Mouse (Mus musculus) heart, postnatal 10 days (tissue): ENCODE data around the gene Ankrd9. TPM values are rescaled to one million over a fixed set of nuclear protein-coding genes. Genes with fewer than 3 reads are reported as not detected.

ENCODE experiments used
- DNase-seq, 2 experiments: peaks; one replicate each; pipeline ENCODE4 v3.0.0; 2021
- intact Hi-C: fragments of 180-260 bp; cut with DNase I; formaldehyde crosslinking; loops from one replicate; pipeline ENCODE4 v1.15.1; 2025
- total RNA-seq, 2 experiments: library from RNA; stranded (reverse); gene quantifications; 2 replicates each; pipeline ENCODE4 v1.2.3; 2021

Ankrd9 gene
- 10 to 100 TPM; 35.4 to 70.2 TPM for total RNA-seq

DNA sequence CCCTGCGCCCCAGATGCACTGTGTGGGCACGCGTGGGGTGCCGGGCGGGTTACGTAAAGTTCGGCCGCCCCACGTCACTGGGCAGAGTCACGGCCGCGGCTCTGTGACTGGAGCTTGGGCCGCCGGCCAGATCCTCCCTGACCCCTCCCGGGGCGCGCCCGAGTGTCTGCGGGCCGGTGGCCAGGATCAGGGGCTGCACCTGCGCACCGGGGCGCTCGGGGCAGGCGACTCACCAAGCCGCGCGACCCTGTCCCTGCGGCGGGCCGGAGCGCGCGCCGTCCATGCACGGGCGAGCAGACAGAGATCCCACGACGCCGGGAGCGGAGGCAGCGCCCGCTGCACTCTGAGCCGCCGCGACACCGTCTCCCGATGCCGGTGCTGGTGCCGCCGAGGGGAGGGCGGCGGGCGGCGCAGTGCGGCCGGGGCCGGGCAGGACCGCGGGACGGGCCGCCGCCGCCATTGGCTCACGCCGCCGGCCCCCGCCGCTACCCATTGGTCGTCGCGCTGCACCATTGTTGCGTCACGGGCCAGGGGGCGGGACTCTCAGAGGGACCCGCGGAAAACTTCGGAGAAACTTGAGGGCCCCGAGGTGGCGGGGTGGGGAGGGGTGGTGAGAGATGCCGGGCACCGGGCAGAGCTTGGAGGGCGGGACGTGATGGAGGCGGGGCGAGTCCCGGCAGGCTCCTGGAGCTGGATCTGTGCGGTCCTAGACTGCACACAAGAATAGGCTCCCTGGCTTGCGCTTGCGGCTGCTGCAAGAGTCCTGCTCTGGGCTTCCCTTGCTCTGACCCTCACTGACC, at the start of gene Ankrd9:
Ankrd9 (minus strand) TSS at position 434 of the 800 bp plus-strand sequence.
- DNase-seq, result peak; percentile 99
- intact Hi-C loops, result no loop called here

GRCm38 (mm10) chr12:111021577-111021976, 42.7 kb upstream of the Ankrd9 start:
- no peak for DNase-seq
- intact Hi-C loops, result no loop called here

DNA sequence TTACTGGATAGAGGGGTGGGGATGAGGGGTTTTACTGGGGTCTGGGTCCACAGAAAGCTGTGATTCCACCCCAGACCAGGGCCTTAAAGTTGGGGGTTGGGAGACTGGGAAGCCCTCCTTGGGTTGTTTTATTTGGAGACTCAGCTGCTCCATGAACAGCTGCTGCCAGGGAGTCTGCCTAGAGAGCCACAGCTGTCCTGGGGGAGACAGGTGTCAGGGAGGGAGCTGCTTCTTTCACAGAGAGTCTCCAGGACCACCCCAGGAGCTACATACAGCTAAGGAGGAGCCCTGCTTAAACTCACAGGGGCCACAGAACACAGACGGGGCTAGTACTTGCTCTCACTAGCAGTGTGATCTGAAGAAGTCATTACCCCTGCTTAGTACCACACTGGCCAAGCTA, 42.3 kb upstream of the Ankrd9 start:
- no peak for DNase-seq
- intact Hi-C loops, result no loop called here

DNA sequence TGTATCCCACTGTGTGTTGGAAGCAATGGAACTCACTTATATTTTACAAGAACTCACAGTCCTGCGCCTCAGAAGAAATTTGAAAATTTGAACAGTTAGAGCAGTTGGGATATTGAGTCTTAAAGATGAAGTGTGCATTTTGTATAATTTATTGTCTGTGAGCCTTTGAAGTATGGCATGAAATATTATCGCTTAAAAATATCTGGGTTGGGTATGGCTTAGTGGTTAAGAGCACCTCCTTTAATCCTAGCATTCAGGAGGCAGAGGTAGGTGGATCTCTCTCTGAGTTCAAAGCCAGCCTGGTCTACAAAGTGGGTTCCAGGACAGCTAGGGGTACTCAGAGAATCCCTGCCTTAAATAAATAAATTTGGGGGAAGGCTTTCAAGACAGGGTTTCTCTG, 40.2 kb upstream of the Ankrd9 start:
- intact Hi-C loops, result no loop called here
- no peak for DNase-seq

GRCm38 (mm10) chr12:111018068-111018467, 39.2 kb upstream of the Ankrd9 start:
- intact Hi-C loops, result no loop called here
- DNase-seq, result no peak

GRCm38 (mm10) chr12:111016807-111017206, 38.0 kb upstream of the Ankrd9 start:
- no peak for DNase-seq
- intact Hi-C loops, result no loop called here

- no peak for DNase-seq
- intact Hi-C loops, result loop anchor here (2.0 kb wide), 1 partner anchor 27 kb away; no protein-coding TSS in a partner anchor
Observed at GRCm38 (mm10) chr12:111009615-111010257, 30.9 kb upstream of the Ankrd9 start.

- intact Hi-C loops, result loop anchor here (2.0 kb wide), 1 partner anchor 28 kb away; no protein-coding TSS in a partner anchor
Observed at GRCm38 (mm10) chr12:111008500-111009490, 30.0 kb upstream of the Ankrd9 start.

GRCm38 (mm10) chr12:111007134-111008103, 28.6 kb upstream of the Ankrd9 start:
- intact Hi-C loops, result loop anchor here (2.0 kb wide), 1 partner anchor 29 kb away; no protein-coding TSS in a partner anchor
- DNase-seq, result peak; percentile 55 to 75

More at GRCm38 (mm10) chr12:111008500-111009490, 30.0 kb upstream of the Ankrd9 start:
- DNase-seq, result peak; percentile 28 to 32

GRCm38 (mm10) chr12:111006339-111006738, 27.5 kb upstream of the Ankrd9 start:
- intact Hi-C loops, result no loop called here
- DNase-seq, result no peak

DNA sequence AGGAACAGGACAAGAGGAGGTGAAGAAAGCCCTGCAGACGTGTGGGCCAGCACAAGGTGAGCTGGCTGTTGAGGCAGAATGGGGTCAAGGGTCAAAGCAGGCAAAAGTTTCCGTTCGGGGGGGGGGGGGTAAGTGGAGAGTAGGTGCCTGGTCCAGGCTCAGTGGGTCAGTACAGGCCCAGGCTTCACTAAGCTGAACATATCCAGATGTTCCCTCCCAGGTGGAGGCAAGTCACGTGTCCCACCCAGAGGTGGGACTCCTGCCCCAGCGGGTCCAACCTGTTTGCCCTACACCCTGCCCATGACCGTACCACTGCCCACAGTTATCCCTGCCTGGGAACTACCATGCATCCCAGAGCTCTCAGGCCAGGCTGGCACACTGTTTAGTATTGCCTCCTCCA, 27.0 kb upstream of the Ankrd9 start:
- DNase-seq, result no peak
- intact Hi-C loops, result no loop called here

DNA sequence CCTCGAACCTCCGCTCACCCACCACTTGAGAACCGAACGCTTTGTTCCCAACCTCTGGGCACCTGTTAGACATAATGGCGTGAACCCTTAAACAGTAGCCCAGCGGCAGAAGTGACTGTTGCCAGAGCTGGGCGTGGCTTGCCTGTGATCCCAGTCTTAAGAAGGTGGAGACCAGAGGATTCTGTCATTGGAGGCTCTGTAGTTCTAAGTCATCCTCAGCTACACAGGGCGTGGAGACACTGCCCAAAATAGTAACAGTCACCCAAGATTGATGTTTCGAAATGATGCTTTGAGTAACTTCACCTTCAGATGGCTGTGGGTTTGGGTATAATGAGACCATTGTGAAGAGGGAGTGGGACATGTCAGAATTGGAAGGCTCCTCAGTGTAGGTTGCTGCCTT, 25.3 kb upstream of the Ankrd9 start:
- intact Hi-C loops, result no loop called here
- DNase-seq, result no peak

DNA sequence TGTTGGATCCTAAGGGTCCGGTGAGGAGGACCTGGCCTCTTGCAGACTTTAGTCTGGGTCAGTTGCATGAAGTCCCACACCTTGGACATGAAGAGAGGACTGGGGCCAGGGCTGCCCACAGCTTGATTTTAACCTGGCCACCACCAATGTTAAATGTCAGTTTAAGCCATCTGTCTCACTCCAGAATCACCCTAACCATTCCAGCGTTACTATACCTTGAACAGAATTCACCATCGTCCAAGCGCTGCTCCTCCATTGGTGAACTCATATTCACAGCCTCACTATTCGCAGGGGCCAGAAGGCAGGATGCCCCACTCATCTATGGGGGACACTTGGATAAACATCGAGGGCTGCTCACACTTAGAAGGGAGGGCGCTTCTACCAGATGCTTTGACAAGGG, 22.1 kb upstream of the Ankrd9 start:
- intact Hi-C loops, result no loop called here

GRCm38 (mm10) chr12:110999820-111000219, 21.0 kb upstream of the Ankrd9 start:
- no peak for DNase-seq
- intact Hi-C loops, result loop anchor here (10.0 kb wide), 1 partner anchor 585 kb away; no protein-coding TSS in a partner anchor

More for the DNA sequence above, 22.1 kb upstream of the Ankrd9 start:
- no peak for DNase-seq

- intact Hi-C loops, result loop anchor here (10.0 kb wide), 1 partner anchor 583 kb away; no protein-coding TSS in a partner anchor
- no peak for DNase-seq
Observed at GRCm38 (mm10) chr12:110998092-110998491, 19.3 kb upstream of the Ankrd9 start.

DNA sequence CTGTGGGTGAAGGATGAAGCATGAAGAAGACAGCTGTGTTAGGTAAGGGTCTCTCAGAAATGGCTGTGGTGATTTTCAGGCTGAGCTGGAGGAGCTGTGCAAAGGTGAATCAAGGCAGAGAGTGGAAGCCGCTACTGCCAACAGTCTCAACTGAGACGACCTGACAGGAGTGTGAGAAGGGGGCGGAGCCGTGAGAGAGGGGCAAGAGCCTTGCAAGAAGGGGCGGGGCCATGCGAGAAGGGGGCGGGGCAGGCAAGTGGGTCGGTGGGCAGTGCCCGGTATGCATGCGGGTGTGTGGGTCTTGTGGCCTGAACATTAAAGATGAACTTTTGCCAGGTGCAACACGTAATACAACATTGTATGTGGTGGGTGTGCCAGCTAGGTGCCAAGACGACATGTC, 15.8 kb upstream of the Ankrd9 start:
- no peak for DNase-seq
- intact Hi-C loops, result loop anchor here (5.0 to 10.0 kb wide), 2 partner anchors 147 to 580 kb away; no protein-coding TSS in a partner anchor

DNA sequence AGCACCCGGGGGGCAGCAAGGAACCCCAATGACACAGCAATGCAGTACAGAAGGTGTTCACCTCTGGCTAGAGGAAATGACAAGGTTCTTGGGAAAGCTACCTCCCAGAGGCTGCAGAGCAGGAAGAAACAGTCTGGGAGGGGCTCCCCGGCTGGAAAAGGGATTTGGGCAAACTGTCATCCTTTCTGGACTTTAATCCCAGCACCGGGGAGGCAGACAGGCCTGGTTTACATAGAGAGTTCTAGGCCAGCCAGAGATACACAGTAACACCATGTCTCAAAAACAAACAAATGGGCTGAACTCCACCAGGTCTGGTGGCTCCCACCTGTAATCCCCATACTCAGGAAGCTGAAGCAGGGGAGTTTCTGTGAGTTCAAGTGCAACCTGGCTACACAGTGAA, 14.4 kb upstream of the Ankrd9 start:
- intact Hi-C loops, result loop anchor here (5.0 to 10.0 kb wide), 2 partner anchors 146 to 578 kb away; no protein-coding TSS in a partner anchor
- DNase-seq, result no peak

GRCm38 (mm10) chr12:110992771-110993170, 13.9 kb upstream of the Ankrd9 start:
- DNase-seq, result no peak
- intact Hi-C loops, result loop anchor here (1.0 to 10.0 kb wide), 3 partner anchors 56 to 578 kb away; no protein-coding TSS in a partner anchor

- intact Hi-C loops, result loop anchor here (1.0 to 10.0 kb wide), 3 partner anchors 56 to 577 kb away; no protein-coding TSS in a partner anchor
- peak; percentile 95 to 97 for DNase-seq
Observed at GRCm38 (mm10) chr12:110992128-110992553, 13.3 kb upstream of the Ankrd9 start.
